In genomic region chr9:58859080-58859635, GRCm38 (mm10) we compare ENCODE assay signal across 10 mouse cellular contexts. TPM values are rescaled to one million over a fixed set of nuclear protein-coding genes. Genes with fewer than 3 reads are reported as not detected.
A peak's percentile ranks its signal among the peaks of the same experiment; 100 is the strongest.
DNase-seq lines count a peak whose midpoint lies in the region; ATAC-seq lines count a peak whose summit lies in the region.
"Had no signal": no experiment of that assay in that cellular context is flagged by ENCODE, and none has a peak within 500 bp of the region (broad histone marks: within the 10 kb centered on the region; RNA-seq: fewer than 3 reads in every experiment).

No protein-coding gene starts in this region.

- H3K4me2 ChIP-seq in lung, embryonic 15.5 days: peak overlapping the region; percentile 35
- peak overlapping the region; percentile 48 for H3K4me2 ChIP-seq in hindbrain, embryonic 12.5 days (replicated peaks)
- H3K4me2 ChIP-seq in neural tube, embryonic 13.5 days: peak overlapping the region; percentile 37
- H3K4me2 ChIP-seq: liver, embryonic 15.5 days had no signal

- H3K9me3 ChIP-seq in lung, embryonic 15.5 days: no peaks in the 10 kb centered on the region
- H3K9me3 ChIP-seq in hindbrain, embryonic 12.5 days (replicated peaks): no peaks in the 10 kb centered on the region
- H3K9me3 ChIP-seq in neural tube, embryonic 13.5 days: no peaks in the 10 kb centered on the region
- H3K9me3 ChIP-seq: liver, embryonic 15.5 days had no signal

- no peak for ATAC-seq in lung, embryonic 15.5 days (ENCODE audit: borderline replicate concordance, extremely low read depth, low FRiP score, low TSS enrichment)
- ATAC-seq in hindbrain, embryonic 12.5 days (ENCODE audit: low FRiP score): no peak
- no peak; the same call in 1 of the 2 replicates for ATAC-seq in neural tube, embryonic 13.5 days (ENCODE audit: low read depth)
- ATAC-seq: inflammation-experienced regulatory T-cells, adult 6 months had no signal

- no peak overlapping the region for H3K9ac ChIP-seq in lung, embryonic 15.5 days
- H3K9ac ChIP-seq in hindbrain, embryonic 12.5 days: no peak overlapping the region
- no peak overlapping the region for H3K9ac ChIP-seq in neural tube, embryonic 13.5 days
- H3K9ac ChIP-seq: liver, embryonic 15.5 days had no signal

- DNase-seq in adrenal gland, postnatal 14 days: peak; percentile 31
- no peak for DNase-seq in adrenal gland, postnatal 25 days
- no peak for DNase-seq in lung, postnatal 25 days (ENCODE audit: low spot score)
- DNase-seq in urinary bladder, postnatal 14 days (ENCODE audit: low spot score): no peak
- no peak for DNase-seq in spleen, postnatal 10 days (ENCODE audit: low spot score in 2 of 2)

- no peaks in the 10 kb centered on the region; the same call in 1 of the 2 replicates for H3K27me3 ChIP-seq in lung, embryonic 15.5 days
- H3K27me3 ChIP-seq in hindbrain, embryonic 12.5 days: peaks cover 21% of the 10 kb centered on the region; the same call in 1 of the 2 replicates
- H3K27me3 ChIP-seq in neural tube, embryonic 13.5 days: peaks cover 31% of the 10 kb centered on the region

- H3K36me3 ChIP-seq in lung, embryonic 15.5 days: no peaks in the 10 kb centered on the region
- peaks cover 23% of the 10 kb centered on the region for H3K36me3 ChIP-seq in hindbrain, embryonic 12.5 days
- H3K36me3 ChIP-seq in neural tube, embryonic 13.5 days: peaks cover 39% of the 10 kb centered on the region
- H3K36me3 ChIP-seq: liver, embryonic 15.5 days had no signal

- H3K27ac ChIP-seq in lung, embryonic 15.5 days: no peak overlapping the region
- H3K27ac ChIP-seq in hindbrain, embryonic 12.5 days: no peak overlapping the region
- H3K27ac ChIP-seq in neural tube, embryonic 13.5 days (replicated peaks): no peak overlapping the region
- H3K27ac ChIP-seq: liver, embryonic 15.5 days had no signal

- no peaks in the 10 kb centered on the region for H3K4me1 ChIP-seq in lung, embryonic 15.5 days
- H3K4me1 ChIP-seq in hindbrain, embryonic 12.5 days: peaks cover 15% of the 10 kb centered on the region
- H3K4me1 ChIP-seq in neural tube, embryonic 13.5 days (replicated peaks): peaks cover 40% of the 10 kb centered on the region
- H3K4me1 ChIP-seq: liver, embryonic 15.5 days had no signal

- 32% methylated on average over 30 of the region's 30 CpGs for WGBS in lung, embryonic 15.5 days
- 36% methylated on average over 30 of the region's 30 CpGs for WGBS in hindbrain, embryonic 12.5 days
- WGBS in neural tube, embryonic 13.5 days: 27% methylated on average over 30 of the region's 30 CpGs

- H3K4me3 ChIP-seq in lung, embryonic 15.5 days: no peak overlapping the region
- H3K4me3 ChIP-seq in hindbrain, embryonic 12.5 days: no peak overlapping the region
- H3K4me3 ChIP-seq in neural tube, embryonic 13.5 days: no peak overlapping the region
- H3K4me3 ChIP-seq: liver, embryonic 15.5 days had no signal

RNA-seq across cellular contexts. Expression of gene Hcn4, which starts 35.9 kb away (rescaled TPM):
- total RNA-seq in adrenal gland, postnatal 14 days (2021): 0.56 and 0.68 TPM in 2 replicates
- total RNA-seq in adrenal gland, postnatal 25 days (2021): 0.67 and 0.73 TPM in 2 replicates
- polyA plus RNA-seq in lung, embryonic 15.5 days (2015; fragmentation: Nextera tagmentation; extraction: Ambion mirVana): 0.21 and 0.29 TPM in 2 replicates
- polyA plus RNA-seq in hindbrain, embryonic 12.5 days (2016; fragmentation: Nextera tagmentation; extraction: Ambion mirVana): 1.8 and 2.7 TPM in 2 replicates
- 2.6 and 3.0 TPM in 2 replicates for polyA plus RNA-seq in neural tube, embryonic 13.5 days (2015; fragmentation: Nextera tagmentation; extraction: Ambion mirVana)
- polyA plus RNA-seq: inflammation-experienced regulatory T-cells, adult 6 months; liver, embryonic 15.5 days had no signal
